Mouse (Mus musculus): Measurements from ENCODE around the gene Dpp7.

Dpp7 gene

DNA sequence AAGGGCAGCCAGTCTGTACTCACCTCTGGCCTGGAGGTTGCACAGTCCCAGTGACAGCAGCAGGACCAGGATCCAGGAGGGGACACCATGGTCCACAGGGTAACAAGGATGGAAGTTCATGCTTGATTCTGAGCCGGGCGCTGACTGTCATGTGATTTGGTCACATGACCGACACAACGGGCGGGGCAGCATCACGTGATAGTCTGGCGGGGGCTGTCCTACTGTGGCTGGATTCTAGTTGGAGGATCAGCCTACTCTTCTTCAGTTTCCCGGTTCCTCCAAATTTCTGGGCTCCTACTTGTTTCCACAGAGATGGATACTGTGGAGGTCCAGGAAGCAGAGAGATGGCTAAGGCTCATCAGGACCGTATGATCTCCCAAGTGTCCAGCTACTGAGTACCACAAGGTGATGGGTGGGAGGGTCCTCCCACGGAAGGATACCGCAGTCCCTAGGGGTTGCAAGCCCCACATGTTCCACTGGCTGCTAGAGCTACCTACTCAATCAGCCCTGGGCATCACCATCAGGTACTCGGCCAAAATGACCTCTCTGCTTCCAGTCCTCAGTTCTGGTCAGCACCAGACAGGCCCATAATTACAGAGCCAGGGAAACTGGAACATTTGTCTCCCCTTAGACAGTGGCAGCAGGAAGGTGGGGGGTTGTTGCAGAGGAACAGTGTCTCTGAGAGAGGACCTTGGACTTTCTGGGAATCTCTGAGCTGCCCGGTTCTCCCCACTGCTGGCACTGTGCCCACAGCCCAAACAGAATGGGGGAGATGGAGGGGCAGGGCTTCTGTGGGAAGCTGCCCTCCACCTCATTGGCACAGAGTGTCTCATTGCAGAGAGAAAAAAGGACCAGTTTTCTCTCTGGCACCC is at the start of gene Dpp7:
TSS of gene Dpp7 (minus strand) at position 152 of the 872 bp plus-strand sequence.
- peak; percentile 95 for DNase-seq (ENCODE audit: low read depth)

DNA sequence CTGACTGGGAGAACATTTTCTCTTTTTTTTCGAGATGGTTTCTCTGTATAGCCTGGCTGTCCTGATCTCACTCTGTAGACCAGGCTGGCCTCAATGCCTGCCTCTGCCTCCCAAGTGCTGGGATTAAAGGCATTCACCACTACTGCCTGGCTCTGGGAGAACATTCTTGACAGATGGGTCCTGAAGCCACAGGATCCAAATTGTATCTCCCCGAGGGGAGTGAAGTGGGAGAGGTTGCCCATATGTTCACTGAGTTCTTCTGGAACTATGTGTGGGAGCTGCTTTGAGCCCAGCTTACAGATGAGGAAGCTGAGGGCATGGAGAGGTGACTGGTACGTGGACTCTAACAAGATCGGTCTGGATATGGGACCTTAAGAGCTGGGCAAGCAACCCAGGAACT is 47.8 kb upstream of the Dpp7 start:
- DNase-seq (ENCODE audit: low read depth) = no peak

DNA sequence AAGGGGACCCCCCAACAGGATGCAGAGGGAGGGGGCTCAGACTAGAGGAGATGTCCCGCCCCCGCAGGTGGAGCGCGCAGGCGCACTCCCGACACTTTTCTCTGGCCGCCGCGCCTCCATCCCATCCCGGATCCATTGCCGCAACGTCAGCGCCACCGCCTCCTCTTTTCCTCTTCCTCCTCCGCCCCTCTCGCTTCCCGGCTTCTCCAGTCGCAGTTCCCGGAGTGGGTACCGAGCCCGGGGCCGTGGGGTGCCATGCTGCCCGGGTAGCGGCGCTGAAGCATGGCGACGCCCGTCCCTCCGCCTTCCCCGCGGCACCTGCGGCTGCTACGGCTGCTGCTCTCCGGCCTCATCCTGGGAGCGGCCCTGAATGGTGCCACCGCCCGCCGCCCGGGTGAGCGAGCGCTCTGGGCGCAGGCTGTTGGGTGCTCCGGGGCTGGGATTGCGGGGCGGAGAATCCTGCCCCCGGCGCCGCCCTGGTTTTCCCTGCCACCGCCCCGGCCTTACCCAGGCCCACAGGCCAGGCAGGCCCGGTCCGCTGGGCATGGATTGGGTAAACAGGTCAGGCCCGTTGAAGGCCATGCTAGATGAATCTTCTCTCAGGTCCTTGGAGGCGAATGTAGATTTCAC is 46.9 kb upstream of the Dpp7 start:
- peak; percentile 88 for DNase-seq (ENCODE audit: low read depth)

DNA sequence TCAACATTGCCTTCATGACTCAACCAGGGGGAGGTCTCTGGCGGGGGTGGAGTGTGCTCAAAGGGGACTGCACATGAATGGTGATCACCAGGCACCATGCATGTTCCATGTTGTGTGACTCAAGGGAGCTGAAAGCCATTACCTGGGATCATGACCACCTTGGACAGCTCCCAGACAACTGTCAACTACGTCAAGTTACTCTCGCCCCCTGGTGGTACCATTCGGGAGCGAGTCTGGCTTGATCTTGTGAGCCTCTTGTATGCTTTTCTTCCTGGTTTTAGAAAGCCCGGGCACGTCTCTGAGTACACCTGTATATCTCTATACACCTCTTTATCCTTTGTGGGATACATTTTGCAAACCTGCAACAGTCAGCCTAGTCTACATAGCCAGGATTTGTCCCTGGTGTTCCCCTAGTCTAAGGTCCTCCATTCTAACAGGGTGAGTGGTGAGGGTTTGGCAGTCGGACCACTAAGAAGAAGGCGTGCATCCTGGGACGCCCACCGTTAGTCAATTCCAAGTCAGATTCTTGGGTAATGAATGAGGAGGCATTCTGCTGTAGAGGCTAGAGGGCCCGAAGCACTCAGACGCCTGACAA is 46.3 kb upstream of the Dpp7 start:
- peak; percentile 97 for DNase-seq (ENCODE audit: low read depth)

DNA sequence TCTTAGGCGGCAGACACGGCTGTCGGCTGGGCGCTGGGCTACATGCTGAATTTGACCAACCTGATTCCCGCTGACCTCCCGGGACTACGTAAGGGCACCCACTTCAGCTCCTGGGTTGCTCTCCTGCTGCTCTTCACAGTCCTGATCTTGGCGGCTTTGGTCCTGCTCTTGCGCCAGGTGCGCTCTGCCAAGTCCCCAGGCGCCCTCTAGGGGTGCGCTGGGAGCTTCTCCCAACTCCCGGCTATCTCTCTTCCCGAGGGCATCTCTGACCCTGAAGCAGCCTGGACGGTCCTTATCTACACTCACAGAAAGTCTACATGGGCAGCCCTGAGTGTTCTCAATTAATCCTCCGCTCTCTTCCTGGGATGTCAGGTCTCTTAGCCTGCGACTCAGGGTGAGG is 44.6 kb upstream of the Dpp7 start:
- DNase-seq (ENCODE audit: low read depth) = peak; percentile 68

DNA sequence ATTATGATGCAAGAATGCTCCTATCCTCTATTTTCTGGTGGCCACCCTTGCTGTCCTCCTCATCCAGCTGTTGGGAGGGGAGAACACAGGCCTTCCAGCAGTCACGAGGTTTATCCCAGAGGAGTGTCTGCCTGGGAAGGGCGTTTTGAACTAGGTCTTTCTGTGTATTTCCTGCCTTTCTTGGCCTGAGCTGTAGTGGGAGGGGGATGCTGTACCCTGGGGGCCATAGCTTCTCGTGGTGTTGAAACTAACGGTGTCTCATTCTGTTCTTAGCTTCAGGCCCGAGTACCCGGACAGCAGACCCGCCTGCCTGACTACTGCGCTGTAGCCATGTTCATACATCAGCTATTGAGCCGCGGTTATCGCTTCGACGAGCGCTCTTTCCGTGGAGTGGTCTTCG is 44.1 kb upstream of the Dpp7 start:
- DNase-seq (ENCODE audit: low read depth) = no peak

DNA sequence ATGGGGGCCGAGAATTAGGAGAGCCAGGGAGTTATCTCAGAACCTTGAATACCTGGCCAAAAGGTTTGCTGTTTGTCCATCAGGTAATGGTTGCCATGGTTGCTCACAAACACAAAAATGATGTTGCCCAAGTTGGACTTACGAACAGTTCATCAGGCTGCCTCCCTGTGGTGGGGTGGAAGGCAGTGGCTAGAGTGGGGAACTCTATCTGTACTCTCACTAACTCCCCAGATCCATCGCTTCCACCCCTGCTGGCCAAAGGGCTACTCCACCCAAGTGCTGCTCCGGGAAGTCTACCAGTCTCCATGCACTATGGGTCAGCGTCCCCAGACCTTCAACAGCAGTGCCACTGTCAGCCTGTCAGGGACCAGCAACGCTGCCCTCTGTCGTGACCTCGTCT is 42.9 kb upstream of the Dpp7 start, which contains the start of gene Npdc1:
TSS of gene Npdc1 (plus strand) at position 301 of the 400 bp plus-strand sequence.
- DNase-seq (ENCODE audit: low read depth) = no peak

DNA sequence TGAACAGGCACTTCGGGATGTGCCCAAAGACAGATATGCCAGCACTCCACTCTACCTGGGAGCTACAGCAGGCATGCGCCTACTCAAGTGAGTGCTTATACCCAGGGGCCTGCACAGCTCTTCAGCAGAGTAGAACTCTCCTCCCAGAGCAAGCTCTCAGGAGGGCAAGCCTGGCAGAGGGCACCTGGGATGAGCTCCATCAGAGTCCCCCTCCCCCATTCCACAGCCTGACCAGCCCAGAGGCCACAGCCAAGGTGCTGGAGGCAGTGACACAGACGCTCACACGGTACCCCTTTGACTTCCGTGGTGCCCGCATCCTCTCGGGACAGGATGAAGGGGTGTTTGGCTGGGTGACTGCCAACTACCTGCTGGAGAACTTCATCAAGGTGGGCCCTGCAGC is 41.9 kb upstream of the Dpp7 start:
- DNase-seq (ENCODE audit: low read depth) = no peak

DNA sequence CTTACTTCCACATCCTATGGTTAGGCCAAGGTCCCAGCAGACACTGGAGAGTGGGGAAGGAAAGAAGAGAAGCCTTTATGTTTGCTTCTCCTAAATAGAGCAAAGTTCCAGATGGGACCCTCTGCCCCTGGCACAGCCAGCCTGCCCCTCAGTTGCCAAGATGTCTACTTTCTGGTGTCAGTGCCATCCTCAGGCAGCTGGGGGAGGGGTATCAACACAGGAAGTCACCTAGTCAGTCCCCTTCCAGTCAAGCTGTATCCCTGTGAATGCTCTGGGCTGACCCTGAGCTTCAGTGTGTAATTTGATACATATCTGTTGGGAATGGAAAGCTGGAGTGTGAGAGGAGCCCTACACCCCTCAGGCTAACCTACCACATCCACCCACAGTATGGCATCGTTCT is 40.9 kb upstream of the Dpp7 start:
- DNase-seq (ENCODE audit: low read depth) = no peak

DNA sequence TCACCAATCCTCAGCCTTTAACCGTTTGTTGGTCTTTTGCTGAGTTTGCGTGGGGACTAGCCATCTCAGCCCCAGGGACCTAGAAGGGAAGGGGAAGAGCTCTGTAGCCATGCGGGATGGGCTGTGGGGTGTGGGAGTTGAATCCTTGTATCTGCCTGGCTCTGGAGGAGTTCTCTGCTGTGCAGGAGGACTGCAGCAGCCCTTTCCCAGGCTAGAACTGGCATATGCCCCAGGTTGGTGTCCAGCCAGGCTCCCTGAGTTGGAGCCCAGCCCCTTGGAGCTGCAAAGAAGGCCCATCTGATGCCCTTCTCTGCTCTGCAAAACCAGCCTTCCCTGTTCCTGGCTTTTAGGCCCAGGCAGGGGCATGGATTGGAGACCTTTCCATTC is 40.4 kb upstream of the Dpp7 start:
- peak; percentile 44 for DNase-seq (ENCODE audit: low read depth)

DNA sequence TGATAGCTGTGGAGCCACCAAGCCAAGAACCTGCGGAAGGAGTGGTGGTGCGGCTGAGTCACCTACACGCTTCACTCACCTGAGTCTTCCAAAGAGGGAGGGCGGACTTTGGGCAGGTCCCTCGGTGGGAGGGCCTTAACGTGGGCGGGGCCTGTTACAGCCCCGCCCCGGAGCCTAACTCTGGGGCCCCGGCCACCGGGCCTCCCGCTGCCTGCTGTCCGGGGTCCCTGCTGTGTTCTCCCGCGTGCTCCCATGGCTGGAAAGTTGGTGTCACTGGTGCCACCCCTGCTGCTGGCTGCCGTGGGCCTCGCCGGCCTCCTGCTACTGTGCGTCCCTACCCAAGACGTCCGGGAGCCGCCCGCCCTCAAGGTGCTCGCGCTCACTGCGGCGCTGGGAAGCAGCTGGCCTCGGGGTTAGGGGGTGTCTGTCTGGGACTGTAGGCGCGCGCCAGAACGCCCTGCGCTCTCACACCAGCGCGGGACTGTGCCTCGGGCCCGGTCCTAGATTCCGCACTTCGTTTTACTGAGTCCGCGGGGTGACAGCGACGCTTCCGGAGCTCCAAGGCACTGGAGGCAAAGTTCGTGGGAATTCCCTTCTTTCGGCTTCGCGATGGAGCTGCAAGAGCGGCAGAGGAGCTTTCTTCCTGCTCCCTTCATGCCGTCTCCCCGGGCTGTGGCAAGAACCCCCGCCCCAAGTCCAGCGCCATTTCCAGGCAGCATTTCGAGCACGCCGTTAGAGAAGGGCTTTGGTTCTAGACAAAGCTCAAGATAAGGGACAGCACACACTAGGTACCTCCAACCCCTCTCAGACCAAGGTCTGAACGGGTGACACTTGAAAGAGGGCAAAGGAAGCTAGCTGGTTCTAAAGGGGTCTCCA is 39.8 kb upstream of the Dpp7 start, which contains the start of gene Entpd2:
TSS of gene Entpd2 (plus strand) at position 154 of the 876 bp plus-strand sequence.
- DNase-seq (ENCODE audit: low read depth) = no peak

DNA sequence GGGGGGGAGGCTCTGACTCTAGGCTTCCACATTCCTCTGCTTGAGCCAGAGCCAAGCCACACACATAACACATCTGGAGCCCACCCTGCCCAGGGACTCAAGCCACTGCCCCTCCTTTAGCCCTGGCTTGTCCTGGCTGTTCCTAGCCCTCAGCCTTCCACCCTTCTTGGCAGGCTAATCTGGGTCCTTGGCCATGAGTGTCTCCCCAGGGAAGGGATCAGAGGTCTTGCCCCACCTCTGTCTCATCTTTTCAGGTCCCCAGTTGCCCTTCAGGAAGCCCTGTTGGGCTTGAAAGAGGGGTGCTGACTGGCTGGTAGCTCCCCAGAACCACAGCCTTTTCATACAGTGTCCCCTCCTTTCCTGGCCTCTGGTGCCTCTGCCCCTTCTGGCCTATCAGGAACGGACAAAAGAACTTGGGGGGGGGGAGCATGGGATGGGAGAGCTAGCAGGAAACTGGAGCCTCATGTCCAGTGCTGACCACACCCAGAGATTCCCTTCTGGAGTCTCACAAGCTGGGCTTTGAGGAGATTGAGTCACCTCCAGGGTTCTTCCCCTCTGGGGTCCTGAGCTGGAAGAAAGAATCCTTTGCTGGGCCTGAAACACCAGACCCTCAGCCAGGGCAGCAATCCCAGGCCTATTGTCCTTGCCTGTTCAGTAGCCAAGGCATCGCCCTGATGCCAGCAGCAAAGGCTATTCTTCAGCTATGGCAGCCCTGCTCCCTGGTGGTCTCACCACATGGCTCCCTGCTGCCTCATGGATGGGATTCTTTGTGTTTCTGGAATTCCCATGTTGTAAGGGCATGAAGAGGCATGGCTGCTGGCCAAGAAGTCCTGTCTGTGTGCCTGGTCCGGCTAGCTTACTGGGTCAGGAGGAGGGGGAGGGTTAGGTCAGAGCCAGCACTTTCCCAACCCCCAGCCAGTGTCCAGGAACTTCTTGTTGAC is 38.4 kb upstream of the Dpp7 start:
- peak; percentile 71 for DNase-seq (ENCODE audit: low read depth)

DNA sequence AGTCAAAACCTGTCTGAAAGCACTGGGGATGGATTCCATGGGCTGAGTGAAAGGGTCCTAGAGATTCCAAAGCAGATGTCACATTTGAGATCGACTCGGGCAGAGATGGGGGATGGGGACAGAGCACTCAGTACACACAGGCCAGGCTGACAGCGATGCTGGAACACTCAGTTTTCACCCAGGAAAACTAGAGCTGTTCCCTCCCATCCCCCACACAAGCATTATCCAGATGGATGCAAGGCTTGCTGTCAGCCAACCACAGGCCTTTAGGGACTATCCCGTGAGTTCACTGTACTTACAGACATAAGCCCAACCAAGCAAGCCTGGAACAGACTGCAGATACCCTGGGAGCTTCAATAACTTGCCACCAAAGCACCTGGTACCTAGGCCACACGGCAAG is 35.1 kb upstream of the Dpp7 start:
- DNase-seq (ENCODE audit: low read depth) = peak; percentile 50

DNA sequence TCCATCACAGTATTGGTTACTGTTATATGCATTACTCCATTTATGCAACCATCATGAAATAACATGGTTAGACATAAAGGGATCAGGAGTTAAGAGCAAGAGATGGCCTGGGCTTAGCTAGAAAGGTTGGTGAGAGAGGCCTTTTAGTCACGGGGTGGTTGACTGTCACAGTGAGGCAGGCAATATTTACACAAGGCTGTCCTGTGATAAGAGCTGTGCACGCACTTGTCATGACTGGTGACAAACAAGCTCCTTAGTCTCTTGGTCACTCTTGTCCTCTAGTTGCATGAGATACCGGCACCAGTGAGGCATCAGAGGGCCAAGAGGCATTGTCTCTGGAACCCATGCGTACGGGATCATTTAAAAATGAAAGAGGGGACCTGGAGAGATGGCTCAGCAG is 28.3 kb upstream of the Dpp7 start:
- no peak for DNase-seq (ENCODE audit: low read depth)

DNA sequence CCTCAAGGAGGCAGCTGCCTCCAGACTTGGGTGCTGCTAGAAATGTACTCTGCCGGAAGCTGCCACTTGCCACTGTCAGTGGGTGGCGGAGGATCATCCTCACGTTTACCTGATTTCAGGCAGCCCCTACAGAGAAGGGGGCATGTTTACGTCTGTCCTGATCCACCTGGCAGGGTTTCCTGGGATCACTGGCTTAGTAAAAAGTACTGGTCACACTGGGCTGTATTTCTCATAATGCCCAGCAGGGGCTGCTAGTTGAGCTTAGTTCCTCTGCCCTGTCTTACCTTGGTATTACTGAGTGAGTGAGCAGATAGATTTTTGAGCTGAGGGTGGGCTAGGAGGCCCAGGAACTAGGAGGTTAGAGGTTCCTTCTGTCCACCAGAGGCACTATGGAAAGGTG is 20.4 kb upstream of the Dpp7 start:
- DNase-seq (ENCODE audit: low read depth) = peak; percentile 83

DNA sequence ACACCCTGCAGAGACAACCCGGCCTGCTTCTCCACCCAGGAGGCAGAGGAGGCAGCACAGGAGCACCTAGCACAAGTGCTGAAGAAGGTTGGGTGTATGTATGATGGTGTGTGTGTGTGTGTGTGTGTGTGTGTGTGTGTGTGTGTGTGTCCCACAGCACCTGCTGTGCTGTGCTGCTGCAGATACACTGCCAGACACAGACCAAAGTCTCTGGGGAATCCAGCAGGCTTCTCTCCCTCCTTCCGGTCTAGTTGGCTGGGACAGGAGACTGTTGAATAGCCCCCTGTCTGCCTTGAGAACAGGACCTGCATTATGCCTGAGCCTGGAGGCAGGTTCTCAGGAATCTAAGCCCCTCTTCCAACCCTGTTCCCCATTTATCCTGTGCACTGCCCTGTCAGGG is 17.3 kb upstream of the Dpp7 start:
- DNase-seq (ENCODE audit: low read depth) = no peak

DNA sequence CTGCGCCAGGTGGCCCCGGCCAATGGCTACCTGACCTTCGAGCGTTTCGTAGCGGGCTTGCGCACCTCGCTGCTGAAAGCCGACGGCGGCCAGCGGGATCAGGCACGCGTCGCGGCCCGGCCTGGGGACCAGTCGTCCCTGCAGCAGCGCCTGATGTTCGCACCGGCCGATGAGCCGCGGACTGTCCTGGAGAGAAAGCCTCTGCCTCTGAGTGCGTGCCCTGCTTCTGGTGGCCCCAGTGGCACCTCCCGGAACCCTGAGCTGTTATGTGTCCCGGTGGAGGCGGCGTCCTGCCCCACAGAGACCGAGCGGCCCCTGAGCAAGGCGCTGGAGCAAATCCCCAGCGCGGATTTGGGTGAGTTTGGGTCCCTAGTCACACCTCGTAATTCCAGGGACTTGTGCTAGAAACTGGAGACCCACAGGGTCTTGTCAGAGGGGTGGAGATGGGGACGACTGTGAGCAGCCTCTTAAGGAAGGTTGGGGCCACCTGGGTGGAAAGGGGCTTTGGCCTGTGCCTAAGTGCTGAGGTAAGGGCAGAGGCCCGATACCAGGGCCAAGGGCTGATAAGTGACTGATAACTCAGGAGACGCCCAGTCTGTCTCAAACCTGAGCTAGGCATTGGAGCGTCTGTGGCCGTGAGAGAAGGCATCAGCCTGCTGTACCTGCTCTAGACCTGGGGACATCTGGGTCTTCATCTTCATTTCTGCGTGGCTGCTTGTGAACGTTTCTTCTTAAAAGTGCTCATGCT is 16.7 kb upstream of the Dpp7 start:
- DNase-seq (ENCODE audit: low read depth) = no peak

DNA sequence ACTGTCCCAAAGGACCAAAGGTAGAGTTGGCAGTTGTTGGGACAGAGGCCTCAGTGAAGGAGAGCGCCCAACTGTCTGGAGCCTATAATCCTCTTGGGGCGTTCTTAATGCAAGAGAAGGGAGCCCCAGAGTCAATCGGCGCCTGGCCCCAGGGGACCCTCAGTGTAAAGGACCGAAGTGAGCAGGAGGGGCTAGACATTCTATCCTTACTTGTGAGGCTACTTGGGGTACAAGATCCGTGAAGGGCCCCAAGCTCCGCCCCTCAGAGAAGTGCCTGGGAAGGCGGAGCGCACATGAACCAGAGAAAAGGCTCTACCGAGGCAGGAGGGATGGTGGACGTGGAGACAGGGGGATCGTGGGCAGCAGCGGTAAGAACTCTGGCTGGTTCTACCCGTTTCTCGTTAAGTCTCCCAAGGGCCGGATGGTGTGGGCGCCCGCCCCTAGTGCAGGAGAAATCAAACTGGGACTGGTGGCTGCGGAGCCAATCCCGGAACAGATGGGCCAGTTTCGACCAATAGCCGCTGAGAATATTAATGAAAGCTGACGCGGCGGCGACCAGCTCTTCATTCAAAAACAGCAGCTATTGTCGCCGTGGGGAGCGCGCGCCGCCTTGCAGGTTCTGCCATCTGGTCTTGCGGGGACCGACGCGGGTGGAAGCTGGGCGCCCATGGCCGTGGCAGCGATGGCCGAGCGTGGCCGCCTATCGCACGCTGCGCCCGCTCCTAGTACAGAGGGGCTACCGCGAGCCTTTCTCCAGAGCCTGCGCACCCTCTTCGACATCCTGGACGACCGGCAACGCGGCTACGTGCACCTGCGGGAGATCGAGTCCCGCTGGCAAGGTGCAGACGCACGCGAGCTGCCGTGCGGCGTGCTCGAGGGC is 15.8 kb upstream of the Dpp7 start, which contains the start of gene Sapcd2:
TSS of gene Sapcd2 (plus strand) at position 558 of the 880 bp plus-strand sequence.
- peak; percentile 91 for DNase-seq (ENCODE audit: low read depth)

DNA sequence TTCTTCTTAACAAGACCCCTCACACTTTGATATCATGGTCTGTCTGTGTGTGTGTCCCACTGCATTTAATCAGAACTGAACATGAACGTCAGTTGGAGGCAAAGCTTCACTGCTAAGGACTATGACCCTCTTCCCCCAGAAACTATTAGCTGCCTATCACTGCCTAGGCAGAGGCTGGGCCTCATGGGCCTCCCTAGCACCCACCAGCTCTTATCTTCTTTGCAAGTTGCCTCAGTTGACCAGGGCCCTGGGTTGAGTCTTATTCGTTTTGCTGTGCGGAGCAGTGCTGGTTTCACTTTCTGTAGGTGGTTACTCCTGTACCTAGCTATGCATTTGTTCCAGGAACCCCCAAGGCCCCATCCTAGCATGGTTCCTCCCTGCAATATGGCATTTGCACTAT is 13.8 kb upstream of the Dpp7 start:
- DNase-seq (ENCODE audit: low read depth) = no peak

Measured in NIH3T3 (cell line).